Mouse (Mus musculus) left cerebral cortex, adult 2 months (tissue): ENCODE results near the gene Lmntd1. TPM values are rescaled to one million over a fixed set of nuclear protein-coding genes. Genes with fewer than 3 reads are reported as not detected.
A peak's percentile ranks its signal among the peaks of the same experiment; 100 is the strongest.

Source experiments
- DNase-seq, 2 experiments: peaks; one replicate each; pipeline ENCODE4 v3.0.0; 2021 to 2022; ENCODE audit warnings: low spot score in 2 of 2, mixed read lengths in 1 of 2; ENCODE audit errors: extremely low spot score in 1 of 2
- H3K27ac ChIP-seq: fragments of 200-600 bp; 2 replicates; pipeline ENCODE4 v1.8.1; 2022
- H3K4me3 ChIP-seq: fragments of 200-600 bp; 2 replicates; pipeline ENCODE4 v1.8.1; 2022
- CTCF ChIP-seq: fragments of 200-600 bp; IDR thresholded peaks from 2 replicates; pipeline ENCODE4 v1.8.1; 2022; ENCODE audit warnings: antibody characterized with exemption, mild to moderate bottlenecking, moderate library complexity
- intact Hi-C: fragments of 180-260 bp; cut with DNase I; formaldehyde crosslinking; loops from one replicate; pipeline ENCODE4 v1.15.1; 2025
- total RNA-seq, 2 experiments: library from RNA; stranded (reverse); gene quantifications; 2 replicates each; pipeline ENCODE4 v1.2.3; 2021

Lmntd1 gene
- total RNA-seq, 2 experiments from 2014 or later: 1.8 to 2.0 TPM

GRCm38 (mm10) chr6:145578457-145579185 is 35.5 kb downstream of the Lmntd1 start:
- H3K4me3 ChIP-seq: no peak overlapping the region
- H3K27ac ChIP-seq: peak overlapping the region; percentile 21
- no peak for TF ChIP-seq CTCF
- DNase-seq: no peak
- intact Hi-C loops: no loop called here

- no peak for TF ChIP-seq CTCF
- Histone ChIP-seq H3K27ac (no peak overlapping the region), H3K4me3 (no peak overlapping the region)
- DNase-seq: no peak
- intact Hi-C loops: no loop called here
Observed at GRCm38 (mm10) chr6:145576762-145577161, 37.4 kb downstream of the Lmntd1 start.

GRCm38 (mm10) chr6:145573250-145574013 is 40.7 kb downstream of the Lmntd1 start:
- TF ChIP-seq CTCF: no peak
- intact Hi-C loops: no loop called here
- DNase-seq: no peak
- Histone ChIP-seq H3K27ac (no peak overlapping the region), H3K4me3 (no peak overlapping the region)

GRCm38 (mm10) chr6:145568701-145569100 is 45.4 kb downstream of the Lmntd1 start:
- Histone ChIP-seq H3K27ac (peak overlapping the region; percentile 1; the same call in 1 of the 2 replicates), H3K4me3 (no peak overlapping the region)
- intact Hi-C loops: no loop called here
- TF ChIP-seq CTCF: no peak
- no peak for DNase-seq

- DNase-seq: no peak
- no peak for TF ChIP-seq CTCF
- Histone ChIP-seq H3K4me3 (no peak overlapping the region), H3K27ac (no peak overlapping the region)
- intact Hi-C loops: no loop called here
Observed at GRCm38 (mm10) chr6:145567832-145568231, 46.3 kb downstream of the Lmntd1 start.

GRCm38 (mm10) chr6:145567296-145567695 is 46.8 kb downstream of the Lmntd1 start:
- Histone ChIP-seq H3K4me3 (no peak overlapping the region), H3K27ac (no peak overlapping the region)
- intact Hi-C loops: no loop called here
- DNase-seq: no peak
- TF ChIP-seq CTCF: no peak

- intact Hi-C loops: no loop called here
- no peak for DNase-seq
- Histone ChIP-seq H3K4me3 (no peak overlapping the region), H3K27ac (no peak overlapping the region)
- TF ChIP-seq CTCF: no peak
Observed at GRCm38 (mm10) chr6:145565663-145566062, 48.5 kb downstream of the Lmntd1 start.

GRCm38 (mm10) chr6:145564671-145565070 is 49.4 kb downstream of the Lmntd1 start:
- no peak for TF ChIP-seq CTCF
- no peak overlapping the region for H3K4me3 ChIP-seq
- H3K27ac ChIP-seq: no peak overlapping the region
- no peak for DNase-seq
- intact Hi-C loops: no loop called here

GRCm38 (mm10) chr6:145557059-145557992 is 56.8 kb downstream of the Lmntd1 start:
- intact Hi-C loops: no loop called here
- H3K27ac ChIP-seq: no peak overlapping the region
- DNase-seq: no peak
- TF ChIP-seq CTCF: no peak
- H3K4me3 ChIP-seq: no peak overlapping the region

GRCm38 (mm10) chr6:145553226-145553625 is 60.9 kb downstream of the Lmntd1 start:
- no peak for TF ChIP-seq CTCF

GRCm38 (mm10) chr6:145552817-145553216 is 61.3 kb downstream of the Lmntd1 start:
- H3K4me3 ChIP-seq: no peak overlapping the region
- TF ChIP-seq CTCF: no peak
- no peak for DNase-seq
- intact Hi-C loops: no loop called here
- no peak overlapping the region for H3K27ac ChIP-seq

More at GRCm38 (mm10) chr6:145553226-145553625, 60.9 kb downstream of the Lmntd1 start:
- intact Hi-C loops: no loop called here
- no peak overlapping the region for H3K27ac ChIP-seq
- H3K4me3 ChIP-seq: no peak overlapping the region
- DNase-seq: no peak
